Mouse (Mus musculus) midbrain, embryonic 13.5 days (tissue): ENCODE data around the gene Slc39a5. TPM values are rescaled to one million over a fixed set of nuclear protein-coding genes. Genes with fewer than 3 reads are reported as not detected.

Experiments used
- ATAC-seq: fragments of 200-750 bp; cut with Nextera tagmentation; 2 replicates; pipeline ENCODE4 v1.8.0; 2017; ENCODE audit warnings: mild to moderate bottlenecking, moderate TSS enrichment, moderate library complexity
- H3K27ac ChIP-seq: fragments of 300-500 bp; sonication (generic); 2 replicates; pipeline ENCODE4 v1.5.1; 2015; ENCODE audit warnings: inconsistent platforms, mild to moderate bottlenecking, moderate library complexity
- H3K27me3 ChIP-seq: fragments of 300-500 bp; sonication (generic); 2 replicates; pipeline ENCODE4 v1.6.1; 2015; ENCODE audit warnings: mild to moderate bottlenecking, inconsistent platforms
- H3K36me3 ChIP-seq: fragments of 300-500 bp; sonication (generic); 2 replicates; pipeline ENCODE4 v1.6.1; 2015; ENCODE audit warnings: mild to moderate bottlenecking, inconsistent platforms
- H3K4me1 ChIP-seq: fragments of 300-500 bp; sonication (generic); replicated peaks from 2 replicates; pipeline ENCODE4 v1.6.1; 2015; ENCODE audit warnings: inconsistent platforms
- H3K4me2 ChIP-seq: fragments of 300-500 bp; sonication (generic); replicated peaks from 2 replicates; pipeline ENCODE4 v1.6.1; 2015; ENCODE audit warnings: moderate library complexity, mild to moderate bottlenecking, inconsistent platforms
- H3K4me3 ChIP-seq: fragments of 300-500 bp; sonication (generic); replicated peaks from 2 replicates; pipeline ENCODE4 v1.5.1; 2015; ENCODE audit warnings: mild to moderate bottlenecking, inconsistent platforms
- H3K9ac ChIP-seq: fragments of 300-500 bp; sonication (generic); replicated peaks from 2 replicates; pipeline ENCODE4 v1.6.1; 2015; ENCODE audit warnings: mild to moderate bottlenecking, inconsistent platforms
- H3K9me3 ChIP-seq: fragments of 300-500 bp; sonication (generic); 2 replicates; pipeline ENCODE4 v1.6.1; 2016; ENCODE audit warnings: mild to moderate bottlenecking, inconsistent platforms
- WGBS: fragments of 180-500 bp; shearing (Covaris S2); methylation state at CpG from one replicate; pipeline ENCODE4 v1.1.7; 2015; 5-methylcytosine and 5-hydroxymethylcytosine counted together
- polyA plus RNA-seq: library from polyadenylated mRNA; unstranded; fragments of >200 nt; fragmentation: Nextera tagmentation; extraction: Ambion mirVana; gene quantifications from 2 replicates; pipeline ENCODE4 v1.2.1, GENCODE M21; 2015

The Slc39a5 gene
- polyA plus RNA-seq, 1 experiment from 2014 or later = 0.22 TPM

DNA sequence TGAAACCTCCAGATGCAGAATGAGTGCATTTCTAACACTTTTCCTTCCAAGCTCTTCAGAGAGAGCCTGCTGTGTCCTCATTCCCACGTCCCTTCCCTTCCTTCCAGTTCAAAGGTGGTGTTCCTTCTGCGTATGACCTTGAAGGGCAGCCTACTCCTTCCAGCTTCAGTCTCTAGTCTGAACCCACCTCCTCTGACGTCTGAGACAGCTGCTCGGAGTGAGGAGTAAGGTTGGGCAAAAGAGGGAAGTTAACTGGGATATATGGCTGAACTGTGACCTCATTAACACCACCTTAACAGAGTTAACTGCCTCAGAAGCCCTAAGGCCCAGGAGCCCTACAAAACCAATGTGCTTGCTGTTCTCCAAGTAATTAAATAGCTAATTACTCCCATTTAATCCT lies 30.4 kb downstream of the Slc39a5 start:
- WGBS = 67% methylated on average over 4 of the region's 4 CpGs
- Histone ChIP-seq H3K36me3 (peaks cover 5% of the 10 kb centered on the region; the same call in 1 of the 2 replicates), H3K27ac (no peak overlapping the region), H3K27me3 (no peaks in the 10 kb centered on the region), H3K4me3 (no peak overlapping the region), H3K9me3 (no peaks in the 10 kb centered on the region), H3K9ac (no peak overlapping the region), H3K4me2 (no peak overlapping the region), H3K4me1 (peaks cover 18% of the 10 kb centered on the region)
- no peak for ATAC-seq

DNA sequence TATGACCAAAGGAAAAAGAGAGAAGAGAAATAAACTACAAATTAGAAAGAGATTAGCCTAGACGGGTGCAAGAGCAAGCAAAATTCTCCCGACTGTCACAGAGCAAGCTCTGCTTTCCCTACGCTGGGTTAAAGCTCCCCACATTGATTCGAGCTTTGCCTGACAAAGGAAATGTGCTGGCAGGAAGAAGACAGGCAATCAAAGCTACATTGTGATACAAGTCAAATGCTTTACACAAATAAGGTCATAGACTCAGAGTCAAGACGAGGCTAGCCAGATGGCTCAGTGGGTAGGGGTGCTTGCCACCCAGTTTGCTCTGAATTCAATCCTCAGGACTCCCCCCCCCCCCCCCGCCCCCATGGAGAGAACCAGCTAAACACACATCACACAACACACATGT lies 31.0 kb downstream of the Slc39a5 start:
- Histone ChIP-seq H3K9ac (no peak overlapping the region), H3K4me3 (no peak overlapping the region), H3K4me1 (peaks cover 18% of the 10 kb centered on the region), H3K9me3 (no peaks in the 10 kb centered on the region), H3K4me2 (no peak overlapping the region), H3K27ac (no peak overlapping the region), H3K27me3 (no peaks in the 10 kb centered on the region), H3K36me3 (peaks cover 11% of the 10 kb centered on the region)
- 61% methylated on average over 5 of the region's 6 CpGs for WGBS
- ATAC-seq = no peak

DNA sequence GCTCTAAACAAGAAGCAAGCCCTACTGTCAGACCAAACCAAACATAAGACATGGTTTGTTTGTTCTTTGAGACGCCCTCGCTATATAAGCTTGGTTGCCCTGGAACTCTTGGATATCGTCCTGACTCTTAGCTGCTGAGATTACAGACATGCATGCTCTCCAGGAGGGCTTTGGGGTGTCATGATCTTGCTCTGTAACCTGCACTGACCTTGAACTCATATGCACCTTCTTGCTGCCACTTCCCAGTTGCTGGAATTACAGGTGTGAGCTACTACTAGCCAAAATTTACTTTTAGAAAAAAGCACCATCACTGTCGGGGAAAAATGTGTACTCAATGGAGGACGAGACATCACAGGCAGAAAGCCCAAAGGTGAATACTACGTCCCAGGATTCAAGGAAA lies 31.4 kb downstream of the Slc39a5 start:
- Histone ChIP-seq H3K9ac (peak overlapping the region; percentile 72; the same call in 1 of the 2 replicates), H3K4me2 (peak overlapping the region; percentile 90), H3K4me3 (peak overlapping the region; percentile 60), H3K9me3 (no peaks in the 10 kb centered on the region), H3K27ac (peak overlapping the region; percentile 97), H3K4me1 (peaks cover 18% of the 10 kb centered on the region), H3K36me3 (peaks cover 13% of the 10 kb centered on the region), H3K27me3 (no peaks in the 10 kb centered on the region)
- WGBS = 79% methylated on average over 6 of the region's 6 CpGs
- ATAC-seq = no peak

DNA sequence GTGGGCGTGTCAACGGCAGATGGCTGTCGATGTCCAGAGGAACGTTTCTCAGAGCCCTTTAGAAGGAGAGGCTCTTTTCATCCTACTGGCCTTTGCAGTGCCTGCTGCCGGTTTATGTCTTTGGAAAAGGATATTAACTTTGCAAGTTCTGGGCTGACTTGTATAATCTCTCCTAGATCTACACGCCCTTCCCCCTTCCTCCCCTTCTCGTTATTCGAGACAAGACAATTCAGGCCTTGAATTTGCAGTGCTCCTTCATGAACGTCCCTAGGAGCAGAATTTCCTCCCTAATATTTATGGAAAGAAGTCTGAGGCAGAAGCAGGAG lies 31.8 kb downstream of the Slc39a5 start:
- peaks cover 13% of the 10 kb centered on the region for H3K36me3 ChIP-seq
- no peaks in the 10 kb centered on the region for H3K9me3 ChIP-seq
- no peaks in the 10 kb centered on the region for H3K27me3 ChIP-seq
- WGBS = 4% methylated on average over 9 of the region's 9 CpGs
- H3K27ac ChIP-seq = peak overlapping the region; percentile 97
- H3K4me3 ChIP-seq = peak overlapping the region; percentile 60
- peak overlapping the region; percentile 90 for H3K4me2 ChIP-seq
- peak overlapping the region; percentile 72 for H3K9ac ChIP-seq
- peaks cover 18% of the 10 kb centered on the region for H3K4me1 ChIP-seq
- ATAC-seq = no peak

DNA sequence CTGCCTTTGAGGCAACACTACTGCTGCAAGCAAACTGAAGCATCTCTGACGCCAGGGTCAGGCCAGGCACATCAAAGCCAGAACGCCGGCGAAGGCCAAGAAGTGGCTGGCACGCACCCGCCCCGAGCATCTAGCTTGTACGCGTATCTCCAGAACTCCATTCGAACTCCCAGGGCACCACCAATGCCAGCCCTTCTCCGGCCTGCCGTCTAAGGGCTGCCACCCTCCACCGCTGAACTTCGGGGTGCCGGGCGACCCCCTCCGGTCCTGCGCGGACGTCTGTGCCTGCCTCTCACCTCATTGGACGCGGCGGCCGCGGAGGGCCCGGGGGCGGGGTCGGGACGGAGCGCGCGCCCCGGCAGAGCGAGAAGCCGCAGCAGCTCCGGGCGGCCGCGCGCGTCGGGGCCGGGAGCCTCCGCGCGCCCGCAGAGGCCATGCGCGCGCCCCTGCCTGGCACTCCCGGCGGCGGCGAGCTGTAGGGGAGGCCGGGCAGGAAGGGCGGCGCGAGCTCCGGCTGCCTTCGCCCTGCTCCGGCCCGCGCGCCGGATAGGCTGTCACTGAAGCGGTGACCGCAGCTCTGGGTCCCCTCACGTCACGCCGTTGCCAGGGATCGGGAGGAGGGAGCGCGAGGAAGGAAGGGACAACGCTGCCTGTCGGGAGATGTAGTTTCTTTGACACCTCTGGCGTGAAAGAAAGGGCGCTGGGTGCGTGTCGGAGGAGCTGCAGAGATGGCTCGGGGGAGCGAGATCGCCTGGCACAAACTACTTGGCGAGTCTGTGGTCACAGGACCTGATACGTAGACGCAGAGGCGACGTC lies 32.4 kb downstream of the Slc39a5 start, which contains the start of gene Coq10a:
Coq10a (minus strand) TSS at position 596 of the 816 bp plus-strand sequence.
- H3K27ac ChIP-seq = peak within 1 kb of the TSS; percentile 97
- H3K9ac ChIP-seq = peak within 1 kb of the TSS; percentile 72
- H3K4me1 ChIP-seq = peaks cover 18% of the 10 kb centered on the region
- peak; percentile 96 for ATAC-seq
- H3K27me3 ChIP-seq = no peaks in the 10 kb centered on the region
- peaks cover 16% of the 10 kb centered on the region for H3K36me3 ChIP-seq
- H3K4me3 ChIP-seq = peak within 1 kb of the TSS; percentile 60
- peak within 1 kb of the TSS; percentile 90 for H3K4me2 ChIP-seq
- WGBS = under 1% methylated on average over 81 of the region's 87 CpGs
- no peaks in the 10 kb centered on the region for H3K9me3 ChIP-seq

DNA sequence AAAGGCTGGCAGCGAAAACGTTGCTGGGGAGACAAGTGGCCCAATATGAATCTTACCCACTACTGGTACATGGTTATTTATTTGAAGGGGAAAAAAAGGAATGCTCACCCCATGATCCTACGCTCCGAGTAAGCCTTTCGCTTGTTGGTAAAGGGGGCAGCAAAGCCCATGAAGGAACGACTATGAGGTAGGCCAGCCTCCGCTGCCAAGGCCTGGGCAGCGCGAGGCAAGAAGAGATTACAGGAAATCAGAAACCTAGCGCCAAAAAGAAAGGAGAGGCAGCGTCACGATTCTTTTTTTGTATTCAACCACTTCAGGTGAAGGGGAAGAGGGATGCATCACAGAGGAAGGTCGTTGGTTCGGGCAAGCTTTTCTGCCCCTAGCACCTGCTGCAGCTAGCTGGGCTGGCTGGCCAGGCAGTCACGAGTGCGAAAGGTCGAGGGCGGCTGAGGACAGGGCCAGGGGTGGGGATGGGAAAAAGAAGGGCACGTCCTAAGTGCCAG lies 33.1 kb downstream of the Slc39a5 start:
- 12% methylated on average over 19 of the region's 19 CpGs for WGBS
- H3K27me3 ChIP-seq = no peaks in the 10 kb centered on the region
- ATAC-seq = no peak

DNA sequence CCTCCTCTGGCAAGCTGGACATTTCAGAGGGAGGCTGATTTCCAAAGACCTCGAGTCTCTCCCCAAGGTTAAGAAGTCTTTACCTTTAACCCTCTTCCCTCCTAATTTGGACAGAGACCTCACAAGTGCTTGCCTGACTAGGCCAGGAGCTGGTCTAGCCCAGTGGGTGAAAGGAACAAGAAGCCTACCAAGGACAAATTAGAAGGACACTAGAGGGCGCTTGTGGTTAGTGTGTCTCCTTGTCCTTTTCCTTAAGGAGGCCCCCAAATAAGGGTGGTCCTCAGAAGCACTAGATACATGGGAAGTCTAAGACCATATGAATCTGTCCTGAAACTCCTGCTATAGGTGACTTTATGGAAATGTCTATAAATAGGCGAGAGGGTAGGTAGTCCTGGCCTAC lies 38.5 kb downstream of the Slc39a5 start:
- Histone ChIP-seq H3K4me2 (no peak overlapping the region), H3K36me3 (peaks cover 68% of the 10 kb centered on the region), H3K9me3 (no peaks in the 10 kb centered on the region), H3K4me1 (peaks cover 6% of the 10 kb centered on the region), H3K9ac (no peak overlapping the region), H3K27ac (no peak overlapping the region), H3K4me3 (no peak overlapping the region), H3K27me3 (no peaks in the 10 kb centered on the region)
- 0 out of 2 replicates have a peak, but pooled peaks have one; percentile 18 for ATAC-seq
- WGBS = 61% methylated on average over 3 of the region's 3 CpGs

More for the DNA sequence above, 33.1 kb downstream of the Slc39a5 start:
- peak overlapping the region; percentile 60 for H3K4me3 ChIP-seq
- peaks cover 22% of the 10 kb centered on the region for H3K36me3 ChIP-seq
- H3K4me2 ChIP-seq = peak overlapping the region; percentile 90
- peak overlapping the region; percentile 72 for H3K9ac ChIP-seq
- peak overlapping the region; percentile 97 for H3K27ac ChIP-seq
- no peaks in the 10 kb centered on the region for H3K9me3 ChIP-seq
- H3K4me1 ChIP-seq = peaks cover 18% of the 10 kb centered on the region

DNA sequence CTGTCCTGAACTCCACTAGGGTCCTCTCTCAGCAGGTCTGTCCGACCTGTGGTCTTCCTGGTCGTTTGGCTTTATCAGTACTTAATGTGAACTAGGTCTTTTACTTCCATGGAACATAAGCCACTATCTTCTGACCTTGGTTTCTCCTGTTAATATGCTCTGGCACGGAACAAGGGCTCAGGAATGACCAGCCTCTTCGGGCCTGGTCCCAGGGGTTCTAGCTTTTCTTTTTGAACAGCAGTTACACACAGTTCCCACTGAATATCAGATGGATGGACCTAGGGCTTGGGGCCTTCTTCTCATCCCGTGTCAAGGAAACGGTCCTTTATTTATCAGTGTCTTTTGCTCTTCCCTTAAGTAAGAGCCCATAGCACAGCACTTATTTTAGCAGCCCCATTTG lies 39.2 kb downstream of the Slc39a5 start:
- H3K9ac ChIP-seq = no peak overlapping the region
- peaks cover 72% of the 10 kb centered on the region for H3K36me3 ChIP-seq
- 93% methylated on average over 6 of the region's 6 CpGs for WGBS
- no peak overlapping the region for H3K4me2 ChIP-seq
- no peaks in the 10 kb centered on the region for H3K9me3 ChIP-seq
- no peak overlapping the region for H3K27ac ChIP-seq
- H3K27me3 ChIP-seq = no peaks in the 10 kb centered on the region
- no peak for ATAC-seq
- no peaks in the 10 kb centered on the region for H3K4me1 ChIP-seq
- H3K4me3 ChIP-seq = no peak overlapping the region

DNA sequence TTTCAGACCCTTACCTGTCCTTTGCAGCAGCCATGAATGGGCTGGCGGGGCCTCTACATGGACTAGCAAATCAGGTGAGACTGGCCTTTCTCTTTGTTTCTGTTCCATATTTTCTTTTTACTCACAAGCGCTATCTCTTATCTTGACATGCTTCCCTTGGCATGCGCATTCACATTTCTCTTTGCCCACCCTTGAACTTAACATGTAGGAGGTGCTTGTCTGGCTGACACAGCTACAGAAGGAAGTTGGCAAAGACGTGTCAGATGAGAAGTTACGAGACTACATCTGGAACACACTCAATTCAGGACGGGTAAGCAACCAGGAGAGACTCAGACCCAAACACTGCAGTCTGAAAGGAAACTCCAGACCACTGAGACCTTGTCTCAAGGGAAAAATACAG lies 41.8 kb downstream of the Slc39a5 start:
- H3K36me3 ChIP-seq = peaks cover 76% of the 10 kb centered on the region

DNA sequence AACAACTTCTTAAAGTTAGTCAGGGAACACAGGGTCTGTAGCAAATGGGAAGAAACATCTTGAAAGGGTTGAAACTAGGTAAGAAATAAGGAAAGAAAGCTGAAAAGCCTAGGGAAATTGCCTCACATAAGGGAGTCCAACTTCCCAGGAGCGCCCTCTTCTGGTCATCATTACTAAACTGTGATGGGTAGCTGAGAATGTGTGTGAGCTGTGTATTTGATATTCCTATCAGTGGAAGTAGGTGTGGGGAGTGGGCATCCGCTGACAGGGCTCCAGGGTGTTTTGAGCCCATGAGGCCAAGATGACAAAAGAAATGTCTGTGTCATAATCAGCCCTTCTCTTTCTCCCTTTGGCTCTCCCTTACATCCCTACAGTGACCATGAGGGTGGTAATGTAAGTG lies 42.2 kb downstream of the Slc39a5 start:
- Histone ChIP-seq H3K27ac (no peak overlapping the region), H3K36me3 (peaks cover 80% of the 10 kb centered on the region), H3K9ac (no peak overlapping the region), H3K4me1 (no peaks in the 10 kb centered on the region), H3K4me3 (no peak overlapping the region), H3K27me3 (no peaks in the 10 kb centered on the region), H3K4me2 (no peak overlapping the region), H3K9me3 (no peaks in the 10 kb centered on the region)
- 44% methylated on average over 2 of the region's 2 CpGs for WGBS
- no peak for ATAC-seq

More for the DNA sequence above, 41.8 kb downstream of the Slc39a5 start:
- H3K9me3 ChIP-seq = no peaks in the 10 kb centered on the region
- no peak overlapping the region for H3K9ac ChIP-seq
- no peak overlapping the region for H3K4me3 ChIP-seq
- no peak overlapping the region for H3K27ac ChIP-seq
- H3K27me3 ChIP-seq = no peaks in the 10 kb centered on the region
- ATAC-seq = no peak
- no peaks in the 10 kb centered on the region for H3K4me1 ChIP-seq
- H3K4me2 ChIP-seq = no peak overlapping the region
- WGBS = 96% methylated on average over 6 of the region's 6 CpGs

DNA sequence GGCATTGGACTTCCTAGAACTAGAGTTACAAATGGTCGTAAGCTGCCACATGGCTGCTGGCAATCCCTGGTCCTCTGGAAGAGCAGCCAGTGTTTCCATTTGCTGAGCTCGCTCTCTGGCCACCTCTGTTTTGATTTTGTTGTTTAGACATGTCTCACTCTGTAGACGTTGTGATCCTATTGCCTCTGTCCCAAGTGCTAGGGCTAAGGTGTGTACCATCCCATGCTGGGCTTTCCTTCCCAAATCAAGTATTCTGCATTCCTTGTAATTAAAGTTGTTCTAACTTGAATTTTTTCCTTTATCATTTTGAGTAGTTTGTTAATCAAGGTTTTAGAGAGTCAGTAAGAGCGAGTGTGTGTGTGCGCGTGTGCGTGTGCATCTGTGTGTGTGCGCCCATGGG lies 53.5 kb downstream of the Slc39a5 start:
- 91% methylated on average over 8 of the region's 8 CpGs for WGBS
- no peak for ATAC-seq
- no peaks in the 10 kb centered on the region for H3K9me3 ChIP-seq
- no peak overlapping the region for H3K4me2 ChIP-seq
- no peak overlapping the region for H3K9ac ChIP-seq
- no peak overlapping the region for H3K4me3 ChIP-seq
- H3K36me3 ChIP-seq = peaks cover 26% of the 10 kb centered on the region
- H3K4me1 ChIP-seq = peaks cover 7% of the 10 kb centered on the region; the same call in 1 of the 2 replicates
- H3K27me3 ChIP-seq = no peaks in the 10 kb centered on the region
- no peak overlapping the region for H3K27ac ChIP-seq
